Mouse (Mus musculus) right cerebral cortex, postnatal 36 days (tissue): Measurements from ENCODE around the gene Hoxb3.

Experiments used
- DNase-seq, 2 experiments: peaks; one replicate each; pipeline ENCODE4 v3.0.0; 2022; ENCODE audit warnings: low spot score in 2 of 2, mixed read lengths in 1 of 2

Gene Hoxb3

GRCm38 (mm10) chr11:96338957-96339855 lies 16.1 kb downstream of the Hoxb3 start:
- no peak for DNase-seq

DNA sequence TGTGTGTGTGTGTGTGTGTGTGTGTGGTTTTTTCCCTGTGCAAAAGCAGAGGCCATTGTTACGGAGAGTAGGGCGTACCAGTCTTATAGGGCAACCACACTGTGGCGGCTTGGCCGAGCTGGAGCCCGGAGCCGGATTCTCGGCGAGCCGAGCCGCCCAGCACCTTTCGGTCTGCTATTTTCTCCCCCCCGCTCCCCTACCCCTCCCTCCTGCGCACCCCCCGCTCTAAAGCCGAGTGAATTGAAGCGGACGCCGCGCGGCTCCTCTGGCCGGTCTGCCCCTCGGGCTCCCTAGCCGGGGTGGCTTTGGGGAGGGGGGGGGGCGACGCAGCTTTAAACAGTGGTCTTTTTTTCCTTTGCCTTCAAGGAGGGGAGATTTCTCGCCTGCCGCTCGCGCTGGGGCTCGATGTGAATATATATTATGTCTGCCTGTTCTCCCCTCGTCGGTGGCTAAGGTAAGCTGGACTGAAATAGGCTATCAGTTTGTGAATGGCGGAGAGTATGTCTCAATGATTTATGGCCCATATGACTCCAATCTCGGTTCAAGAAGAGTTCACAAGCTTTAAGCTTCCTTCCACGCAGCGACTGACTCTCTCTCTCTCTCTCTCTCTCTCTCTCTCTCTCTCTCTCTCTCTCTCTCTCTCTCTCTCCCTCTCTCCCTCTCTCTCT lies 17.7 kb downstream of the Hoxb3 start:
- DNase-seq, result no peak

GRCm38 (mm10) chr11:96341701-96342575 lies 18.8 kb downstream of the Hoxb3 start:
- DNase-seq, result no peak

GRCm38 (mm10) chr11:96342576-96342930 lies 19.4 kb downstream of the Hoxb3 start:
- no peak for DNase-seq

DNA sequence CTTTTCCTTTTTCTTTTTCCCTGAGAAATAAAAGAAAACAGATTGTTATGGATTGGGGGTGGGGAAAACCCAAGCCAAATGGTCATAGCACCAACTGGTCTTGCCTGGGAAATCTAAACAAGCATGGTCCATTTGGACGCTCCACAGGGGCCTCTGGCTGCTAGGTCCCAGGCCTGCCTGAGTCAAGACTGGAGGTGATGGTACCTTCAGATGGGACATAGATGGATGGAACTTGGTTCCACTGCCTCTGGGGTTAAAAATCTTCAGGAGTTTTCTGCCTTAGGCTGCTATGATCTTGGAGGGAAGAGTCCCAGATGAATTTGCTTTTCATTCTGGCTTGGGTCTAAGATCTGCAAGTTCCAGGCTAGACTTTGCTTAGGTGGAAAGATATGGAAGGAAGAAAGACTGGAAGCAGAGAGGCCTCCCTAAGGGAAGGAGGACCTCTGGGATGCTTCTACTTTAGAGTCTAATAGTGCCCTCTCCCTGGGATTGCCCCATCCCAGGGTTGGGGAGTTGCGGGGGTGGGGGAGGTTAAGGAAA lies 20.1 kb downstream of the Hoxb3 start:
- DNase-seq, result no peak

DNA sequence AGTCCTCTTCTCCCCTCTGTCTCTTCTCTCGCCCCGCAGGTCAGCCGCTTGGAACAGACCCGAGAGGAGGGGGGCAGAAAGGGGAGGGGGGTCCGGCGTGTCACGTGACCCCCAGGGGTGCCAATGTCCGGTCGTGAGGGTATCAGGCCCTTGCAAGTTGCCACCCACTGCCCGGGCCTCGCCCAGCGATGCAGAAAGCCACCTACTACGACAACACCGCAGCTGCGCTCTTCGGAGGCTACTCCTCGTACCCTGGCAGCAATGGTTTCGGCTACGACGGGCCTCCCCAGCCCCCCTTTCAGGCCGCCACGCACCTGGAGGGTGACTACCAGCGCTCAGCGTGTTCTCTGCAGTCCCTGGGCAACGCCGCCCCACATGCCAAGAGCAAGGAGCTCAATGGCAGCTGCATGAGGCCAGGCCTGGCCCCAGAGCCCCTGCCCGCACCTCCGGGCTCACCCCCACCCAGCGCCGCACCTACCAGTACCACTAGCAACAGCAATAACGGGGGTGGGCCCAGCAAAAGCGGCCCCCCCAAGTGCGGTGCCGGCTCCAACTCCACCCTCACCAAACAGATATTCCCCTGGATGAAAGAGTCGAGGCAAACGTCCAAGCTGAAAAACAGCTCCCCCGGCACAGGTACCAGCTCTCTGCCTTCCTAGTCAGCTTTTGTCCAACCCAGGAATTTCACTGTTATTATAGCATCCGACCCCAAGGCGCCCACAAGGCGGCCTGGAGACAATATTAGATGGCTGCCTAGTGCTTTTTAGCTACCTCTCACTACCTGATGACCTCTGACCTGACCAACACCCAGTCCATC lies 21.1 kb downstream of the Hoxb3 start:
- DNase-seq, result no peak

GRCm38 (mm10) chr11:96344878-96345159 lies 21.7 kb downstream of the Hoxb3 start:
- DNase-seq, result no peak

GRCm38 (mm10) chr11:96345220-96345892 lies 22.2 kb downstream of the Hoxb3 start:
- DNase-seq, result no peak

- no peak for DNase-seq
These were observed 23.0 kb downstream of the Hoxb3 start for GRCm38 (mm10) chr11:96345893-96346806.

- no peak for DNase-seq
These were observed 23.9 kb downstream of the Hoxb3 start for GRCm38 (mm10) chr11:96346916-96347520.

- DNase-seq, result no peak
These were observed 24.6 kb downstream of the Hoxb3 start for GRCm38 (mm10) chr11:96347717-96348116.

DNA sequence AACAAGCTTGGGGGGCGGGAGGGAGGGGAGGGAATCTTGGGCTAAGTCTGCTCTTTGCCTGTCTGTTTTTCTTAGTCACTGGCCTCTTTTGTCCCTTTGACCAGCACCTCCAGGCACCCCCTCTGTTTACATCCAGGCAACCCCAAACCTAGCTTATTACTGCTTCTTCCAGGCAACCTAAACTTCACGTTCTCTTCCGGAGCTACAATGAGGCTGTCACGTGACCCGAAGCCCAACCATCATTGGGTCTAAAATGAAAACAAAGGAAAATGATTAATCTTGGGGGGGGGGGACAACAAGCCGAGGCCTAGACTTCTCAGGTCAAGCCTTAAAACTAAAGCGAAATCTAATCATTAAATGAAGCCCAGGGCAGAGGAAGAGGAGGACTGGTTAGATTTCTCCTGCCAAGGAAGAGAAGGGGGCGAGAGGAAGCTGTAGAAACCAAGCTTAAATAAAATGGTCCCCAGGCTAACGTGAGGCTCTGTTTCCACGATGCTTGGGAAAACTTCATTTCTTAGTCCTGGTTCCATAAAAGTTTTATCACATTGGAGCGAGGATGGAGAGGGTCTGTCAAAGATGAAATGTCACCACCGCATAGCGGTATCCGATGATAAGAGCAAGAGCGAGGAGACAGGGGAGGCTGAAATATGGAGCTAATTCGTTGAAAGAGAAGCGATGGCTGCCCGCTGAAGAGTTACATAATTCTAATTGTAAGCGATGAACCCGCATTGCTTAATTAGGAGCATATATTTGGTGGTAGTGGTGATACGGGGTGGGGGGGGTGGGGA lies 25.2 kb downstream of the Hoxb3 start:
- no peak for DNase-seq

DNA sequence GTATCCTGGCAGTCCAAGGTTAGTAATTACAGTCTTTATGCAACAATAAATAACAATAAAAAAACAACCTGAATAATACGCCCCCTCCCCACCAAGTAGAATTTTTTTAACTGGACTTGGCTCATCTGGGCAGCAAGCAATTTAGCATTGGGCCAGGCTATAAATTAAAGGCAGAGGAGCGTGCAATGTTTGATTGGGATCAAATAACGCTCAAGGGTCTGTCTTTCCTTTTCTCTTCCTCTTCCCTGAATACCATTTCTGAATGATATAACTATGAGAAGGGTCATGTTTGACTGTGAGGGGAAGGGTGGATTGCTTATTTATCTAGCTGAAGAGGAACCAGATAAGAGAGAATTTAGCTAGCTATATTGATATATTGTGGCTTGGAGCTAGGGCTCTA lies 25.9 kb downstream of the Hoxb3 start:
- DNase-seq, result no peak

DNA sequence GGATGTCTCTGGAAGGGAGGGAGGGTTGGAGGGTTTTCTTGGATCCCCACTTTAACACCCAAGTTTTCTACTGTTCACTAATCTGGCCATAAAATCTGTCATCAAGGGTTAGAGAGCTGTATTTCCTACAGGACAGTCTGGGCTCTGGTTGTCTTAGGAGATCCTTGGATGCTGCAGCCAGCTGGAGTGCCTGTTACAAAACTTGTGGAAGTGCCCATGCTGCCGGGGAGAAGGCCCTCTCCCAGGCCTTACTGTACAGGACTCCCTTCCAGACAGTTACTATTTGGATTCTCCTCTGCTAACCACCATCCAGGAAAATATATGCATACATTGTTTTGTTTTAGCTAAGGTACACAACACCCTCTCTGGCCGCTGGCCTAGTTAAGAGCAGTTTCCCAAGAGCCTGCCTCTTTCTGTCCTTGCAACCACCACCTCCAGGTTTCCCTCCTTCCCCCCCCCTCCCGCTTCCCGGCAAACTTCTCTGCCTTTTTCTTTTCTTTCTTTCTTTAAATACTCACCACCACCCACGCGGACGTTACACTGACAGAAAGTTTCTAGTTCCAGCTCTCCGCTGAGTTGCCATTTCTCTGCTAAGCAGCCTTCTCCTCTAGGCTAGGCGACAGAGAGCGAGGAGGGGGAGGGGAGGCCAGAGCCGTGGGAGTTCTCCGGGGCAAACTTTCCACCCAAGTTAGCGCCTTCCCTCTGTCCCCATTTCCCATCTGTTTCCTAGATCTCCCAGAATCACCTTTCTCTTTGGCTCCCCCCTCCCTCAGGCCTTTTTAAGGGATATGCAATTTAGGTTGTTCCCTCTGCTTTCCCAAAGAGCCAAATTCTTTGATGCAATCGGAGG lies 26.6 kb downstream of the Hoxb3 start:
- DNase-seq, result no peak

DNA sequence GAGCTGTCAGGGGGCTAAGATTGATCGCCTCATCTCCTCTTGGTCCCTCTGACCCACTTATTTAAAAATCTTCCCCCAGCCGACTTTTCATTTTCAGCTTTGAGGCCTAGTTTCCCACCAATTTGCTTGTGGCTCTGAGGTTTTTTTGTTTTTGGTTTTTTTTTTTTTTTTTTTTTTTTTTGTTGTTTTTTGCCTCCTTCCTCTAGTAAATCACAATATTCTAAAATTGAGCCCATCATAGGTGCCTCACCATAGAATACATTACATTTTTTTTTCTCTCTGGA lies 27.2 kb downstream of the Hoxb3 start, which contains the start of gene Hoxb2:
Gene Hoxb2, plus strand, starts transcription at position 185 of the 284 bp plus-strand sequence.
- no peak for DNase-seq

DNA sequence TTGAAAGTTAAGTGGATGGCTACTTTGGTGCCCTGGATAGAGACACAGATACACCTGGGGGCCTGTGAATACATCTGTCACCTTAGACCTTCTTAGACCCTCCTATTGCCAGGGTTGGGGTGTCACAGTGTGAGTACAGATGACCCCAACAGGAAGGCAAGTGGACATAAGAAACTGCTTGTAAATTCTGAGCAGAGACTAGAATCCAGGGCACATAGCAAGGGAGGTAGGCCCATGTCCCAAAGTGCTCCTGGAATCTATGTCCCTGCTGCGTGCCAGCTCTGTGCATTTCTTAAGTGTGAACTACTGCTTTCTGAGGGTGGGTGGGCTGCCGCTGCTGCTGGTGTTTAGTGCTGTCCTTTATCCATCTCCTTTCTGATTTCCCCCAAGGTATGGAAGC lies 27.7 kb downstream of the Hoxb3 start:
- DNase-seq, result no peak

DNA sequence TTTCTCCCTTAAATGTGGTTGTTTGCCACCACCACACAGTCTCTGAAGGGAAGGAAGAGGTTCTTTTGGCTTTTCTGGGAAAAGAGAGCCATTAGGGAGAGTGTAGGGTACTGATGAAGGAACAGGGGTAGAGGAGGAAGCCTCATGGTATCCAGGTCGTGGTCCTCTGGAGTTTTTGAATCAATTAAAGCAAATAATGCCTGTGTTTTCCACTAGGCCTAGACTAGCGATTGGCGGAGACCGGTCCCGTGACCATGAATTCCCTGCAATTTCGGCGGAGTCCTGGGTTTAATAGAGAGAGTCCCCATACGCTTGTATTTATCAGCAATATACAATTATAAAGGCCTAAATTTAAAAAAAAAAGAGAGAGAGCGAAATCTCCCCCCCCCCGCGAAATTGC lies 28.2 kb downstream of the Hoxb3 start:
- no peak for DNase-seq

- DNase-seq, result no peak
These were observed 28.7 kb downstream of the Hoxb3 start for GRCm38 (mm10) chr11:96351831-96352230.
